Mouse (Mus musculus) MEL-GATA-1-ER (cell line): ENCODE measurements around the gene Prkcb.

Experiments
- DNase-seq: peaks from one replicate; pipeline ENCODE4 v3.0.0-alpha.2; 2012; ENCODE audit warnings: low read depth; ENCODE audit errors: extremely low read depth

Gene Prkcb

DNA sequence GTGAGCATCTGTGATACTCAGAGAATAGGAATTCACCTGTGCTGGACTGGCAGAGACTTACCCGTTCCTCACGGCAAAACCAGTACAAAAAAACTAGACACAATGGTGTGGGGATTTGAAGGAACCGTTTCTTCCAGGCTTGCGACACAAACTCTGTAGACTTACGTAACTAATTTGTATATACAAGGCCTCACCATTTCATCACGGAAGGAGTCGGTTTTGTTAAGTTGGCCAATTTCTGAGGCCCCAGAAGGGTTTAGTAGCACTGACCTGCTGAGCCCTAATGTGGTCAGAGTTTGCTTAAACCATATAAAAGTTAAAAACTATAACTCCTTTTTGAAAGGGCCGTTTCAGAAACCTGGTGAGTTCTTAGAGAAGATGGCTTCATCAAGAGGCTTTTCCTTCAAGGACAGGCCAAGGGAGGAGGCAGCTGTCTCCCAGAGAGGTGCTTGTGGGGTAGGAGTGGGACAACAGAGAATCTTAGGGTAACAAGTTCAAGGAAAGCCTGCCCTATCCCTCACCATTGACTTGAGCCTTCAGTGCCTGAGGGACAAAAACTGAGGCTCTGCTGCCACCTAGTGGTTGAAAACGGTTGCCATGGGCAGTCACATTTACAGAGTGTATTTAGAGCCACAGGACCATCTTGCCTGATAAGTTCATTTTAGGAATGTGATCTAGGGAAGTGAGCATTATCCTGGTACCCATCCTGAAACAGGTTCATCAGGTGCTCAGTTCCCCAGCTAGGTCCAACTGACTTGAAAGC is 170.8 kb downstream of the Prkcb start:
- DNase-seq, result peak; percentile 14

DNA sequence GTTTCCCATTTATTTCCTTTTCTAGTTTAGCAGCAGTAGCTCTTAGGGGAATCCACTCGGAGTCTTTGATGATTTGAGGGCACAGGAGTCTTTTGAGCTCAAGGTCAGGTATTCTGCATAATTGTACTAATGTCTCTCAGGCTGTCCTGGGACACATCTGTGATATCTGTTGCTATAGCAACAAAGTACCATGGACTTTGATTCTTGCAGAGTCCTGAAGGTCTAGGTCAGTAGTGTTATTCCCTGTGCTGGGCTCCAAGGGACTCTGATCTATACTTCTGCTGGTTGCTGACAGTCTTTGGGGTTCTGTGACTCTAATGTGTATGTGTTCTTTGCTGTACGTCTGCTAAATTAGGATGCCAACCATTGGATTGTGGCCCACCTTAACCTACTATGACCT is 171.5 kb downstream of the Prkcb start:
- no peak for DNase-seq

DNA sequence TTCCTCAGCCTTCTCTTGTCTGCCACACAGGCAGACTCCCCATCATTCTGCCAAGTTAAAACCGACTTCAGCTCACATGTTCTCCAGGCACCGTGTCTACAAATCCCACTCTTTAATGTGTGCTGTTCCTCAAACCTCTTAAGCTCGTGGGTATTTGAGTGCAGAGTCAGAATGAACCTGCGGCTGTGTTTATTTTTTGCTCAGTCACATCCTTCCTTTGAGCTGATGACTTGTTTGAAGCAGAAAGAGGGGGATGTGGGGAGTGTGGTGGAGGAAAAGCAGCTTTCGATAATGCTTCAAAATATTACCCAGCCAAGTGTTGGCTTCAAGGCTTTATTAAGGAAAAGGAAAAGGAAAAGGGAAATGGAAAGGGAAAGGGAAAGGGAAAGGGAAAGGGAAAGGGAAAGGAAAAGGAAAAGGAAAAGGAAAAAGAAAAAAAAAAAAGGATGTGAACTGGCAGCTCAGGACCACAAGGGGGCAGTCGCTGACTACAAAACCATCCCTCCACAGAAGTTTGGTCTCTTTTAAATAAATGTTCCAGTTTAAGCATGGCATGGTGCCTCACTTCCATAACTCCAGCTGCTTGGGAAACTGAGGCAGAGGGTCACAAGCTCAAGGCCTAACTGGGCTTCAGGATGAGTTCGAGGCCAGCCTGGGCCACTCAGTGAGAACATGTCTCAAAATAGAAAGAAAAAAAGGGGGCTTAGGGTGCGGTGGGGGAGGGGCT is 177.4 kb downstream of the Prkcb start:
- DNase-seq, result no peak

DNA sequence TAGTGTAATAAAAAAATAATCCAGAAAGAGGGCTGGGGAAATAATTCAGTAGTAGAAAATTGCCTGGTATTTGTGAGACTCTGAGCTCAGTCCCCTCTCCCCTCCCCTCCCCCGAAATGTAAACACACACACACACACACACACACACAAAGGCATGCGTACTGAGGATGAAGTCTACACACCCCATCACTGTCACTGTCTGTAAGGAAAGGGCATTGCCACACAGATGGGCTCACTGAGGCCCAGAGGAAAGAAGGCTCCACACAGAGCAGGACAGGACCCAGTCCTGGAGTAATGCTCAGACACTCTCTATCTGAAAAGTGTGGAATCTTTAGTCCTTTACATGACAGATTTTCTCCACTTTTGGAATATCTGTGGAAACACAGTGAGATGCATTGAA is 178.2 kb downstream of the Prkcb start:
- no peak for DNase-seq

DNA sequence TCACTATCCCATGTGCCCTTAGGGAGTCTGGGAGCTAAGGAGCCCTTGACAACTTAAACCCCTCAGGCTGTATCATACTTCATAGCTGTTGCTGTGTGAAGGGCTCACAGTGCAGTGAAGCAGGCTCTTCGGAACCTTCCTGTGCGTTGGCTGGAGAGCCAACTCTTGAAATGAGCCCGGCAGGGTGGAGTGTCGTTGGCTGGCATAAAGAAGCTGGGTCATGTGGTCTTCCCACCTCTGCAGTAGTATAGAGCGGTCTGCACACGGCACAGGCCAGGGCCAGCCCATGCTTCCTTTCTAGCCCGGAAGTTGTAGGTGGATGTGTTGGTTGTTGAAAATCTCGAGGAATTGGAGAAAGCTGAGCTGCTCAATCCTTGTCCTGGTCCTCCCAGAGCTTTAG is 179.3 kb downstream of the Prkcb start:
- no peak for DNase-seq

DNA sequence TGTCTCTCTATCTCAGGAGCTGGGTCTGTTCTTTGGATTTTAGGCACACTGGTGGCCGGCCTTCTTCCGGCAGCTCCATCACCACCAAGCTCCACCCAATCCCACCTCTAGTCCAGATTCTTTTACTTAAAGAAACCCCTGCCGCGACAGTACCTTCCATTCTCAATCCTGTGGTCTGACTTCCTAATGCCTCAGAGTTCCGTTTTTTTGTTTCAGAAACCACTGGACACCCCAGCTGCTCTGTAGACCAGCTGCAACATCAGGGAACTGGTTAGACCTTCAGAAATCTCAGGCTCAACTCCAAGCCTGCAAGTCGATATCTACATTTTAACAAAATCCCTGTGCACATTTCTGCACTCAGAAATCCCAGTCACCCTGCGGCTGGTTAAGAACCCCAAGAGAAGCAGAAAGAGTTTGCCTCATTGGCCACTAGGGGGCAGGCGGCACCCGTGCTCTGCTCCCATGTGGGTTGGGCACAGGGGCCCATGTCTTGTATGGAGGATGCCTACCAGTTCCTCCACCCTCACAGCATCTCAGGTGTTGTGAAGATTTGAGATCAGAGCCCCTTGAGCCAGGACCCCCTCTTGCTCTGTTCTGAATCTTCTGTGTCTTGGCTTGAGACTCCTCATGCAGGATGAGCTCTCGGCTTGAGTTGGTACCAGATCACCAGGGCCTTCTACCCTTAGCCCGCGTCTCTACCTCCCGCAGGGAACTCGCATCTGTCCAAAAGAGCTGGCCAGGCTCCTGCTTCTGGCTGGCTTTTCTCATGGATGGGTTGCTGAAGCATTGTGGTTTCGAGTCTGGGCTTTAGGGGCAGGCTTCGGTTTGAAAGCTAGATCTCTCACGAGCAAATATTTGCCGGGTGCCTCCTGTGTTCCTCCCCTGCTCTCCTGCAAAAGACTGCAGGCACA is 182.1 kb downstream of the Prkcb start:
- DNase-seq, result no peak

DNA sequence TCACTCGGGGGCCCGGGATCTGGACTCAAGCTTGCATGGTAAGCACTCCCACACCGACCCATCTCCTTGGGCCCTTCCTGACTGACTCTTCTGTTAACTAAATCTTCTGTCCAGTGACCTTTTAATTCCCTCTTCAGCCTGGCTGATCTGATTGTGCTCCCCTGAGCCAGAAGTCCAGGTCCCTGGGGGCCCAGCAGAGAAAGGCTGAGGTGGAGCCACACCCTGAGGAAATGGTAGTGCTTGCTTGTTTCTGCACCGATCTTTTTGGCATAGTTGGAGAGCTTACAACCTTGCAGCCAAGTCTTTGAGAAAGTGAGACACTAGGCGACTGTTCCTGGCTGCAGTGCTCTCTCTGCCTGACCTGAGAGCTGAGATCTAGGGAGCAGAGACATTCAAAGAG is 183.7 kb downstream of the Prkcb start:
- no peak for DNase-seq

DNA sequence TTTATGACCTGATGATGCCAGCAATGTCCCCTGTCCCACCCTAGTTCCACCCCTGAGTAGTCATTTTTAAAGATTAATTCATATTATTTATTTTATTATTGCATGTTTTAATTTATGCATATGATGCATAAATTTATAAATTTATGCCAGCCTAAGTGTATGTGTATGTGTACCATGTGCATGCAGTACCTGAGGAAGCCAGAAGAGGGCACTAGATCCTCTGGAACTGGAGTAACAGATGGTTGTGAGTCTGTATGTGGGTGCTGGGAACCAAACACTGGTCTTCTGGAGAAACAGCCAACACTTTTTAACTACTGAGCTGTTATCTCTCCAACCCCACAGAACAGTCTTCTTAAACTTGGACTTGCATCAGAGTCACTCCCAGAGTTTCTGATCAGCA is 186.5 kb downstream of the Prkcb start:
- no peak for DNase-seq

DNA sequence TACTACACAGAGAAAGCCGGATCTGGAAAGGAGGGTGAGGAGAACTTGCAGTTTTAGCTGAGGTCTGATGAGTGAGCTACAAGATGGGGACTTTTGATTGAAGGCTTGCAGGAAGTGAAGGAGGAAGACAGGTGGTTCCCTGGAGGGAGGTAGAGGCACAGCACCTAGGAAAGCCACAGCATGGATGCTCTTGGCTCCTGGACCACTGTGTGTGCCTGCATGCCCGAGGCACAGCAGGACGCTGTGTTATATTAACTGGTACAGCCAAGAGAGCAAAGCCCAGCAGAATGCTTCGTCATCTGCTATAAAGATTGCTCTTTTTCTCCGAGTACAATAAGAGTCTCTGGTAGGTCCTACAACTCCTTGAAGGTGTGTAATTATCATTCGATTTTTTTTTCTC is 188.1 kb downstream of the Prkcb start:
- no peak for DNase-seq

DNA sequence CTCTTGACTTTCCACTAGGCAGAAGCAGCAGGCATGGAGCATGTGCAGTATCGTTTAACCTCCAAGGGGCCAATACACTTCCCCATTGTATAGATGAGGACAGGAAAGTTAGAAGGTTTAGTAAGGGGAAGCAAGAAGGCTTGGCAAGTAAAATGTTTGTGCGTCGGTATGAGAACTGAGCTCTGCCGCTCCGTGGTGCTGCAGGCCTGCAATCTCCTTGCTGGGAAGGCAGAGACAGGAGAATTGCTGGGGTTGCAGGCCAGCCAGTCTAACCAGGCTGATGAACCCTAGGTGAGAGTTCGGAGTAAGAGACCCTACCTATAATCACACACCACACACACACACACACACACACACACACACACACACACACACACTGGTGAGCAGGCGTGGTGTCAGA is 188.6 kb downstream of the Prkcb start:
- no peak for DNase-seq

DNA sequence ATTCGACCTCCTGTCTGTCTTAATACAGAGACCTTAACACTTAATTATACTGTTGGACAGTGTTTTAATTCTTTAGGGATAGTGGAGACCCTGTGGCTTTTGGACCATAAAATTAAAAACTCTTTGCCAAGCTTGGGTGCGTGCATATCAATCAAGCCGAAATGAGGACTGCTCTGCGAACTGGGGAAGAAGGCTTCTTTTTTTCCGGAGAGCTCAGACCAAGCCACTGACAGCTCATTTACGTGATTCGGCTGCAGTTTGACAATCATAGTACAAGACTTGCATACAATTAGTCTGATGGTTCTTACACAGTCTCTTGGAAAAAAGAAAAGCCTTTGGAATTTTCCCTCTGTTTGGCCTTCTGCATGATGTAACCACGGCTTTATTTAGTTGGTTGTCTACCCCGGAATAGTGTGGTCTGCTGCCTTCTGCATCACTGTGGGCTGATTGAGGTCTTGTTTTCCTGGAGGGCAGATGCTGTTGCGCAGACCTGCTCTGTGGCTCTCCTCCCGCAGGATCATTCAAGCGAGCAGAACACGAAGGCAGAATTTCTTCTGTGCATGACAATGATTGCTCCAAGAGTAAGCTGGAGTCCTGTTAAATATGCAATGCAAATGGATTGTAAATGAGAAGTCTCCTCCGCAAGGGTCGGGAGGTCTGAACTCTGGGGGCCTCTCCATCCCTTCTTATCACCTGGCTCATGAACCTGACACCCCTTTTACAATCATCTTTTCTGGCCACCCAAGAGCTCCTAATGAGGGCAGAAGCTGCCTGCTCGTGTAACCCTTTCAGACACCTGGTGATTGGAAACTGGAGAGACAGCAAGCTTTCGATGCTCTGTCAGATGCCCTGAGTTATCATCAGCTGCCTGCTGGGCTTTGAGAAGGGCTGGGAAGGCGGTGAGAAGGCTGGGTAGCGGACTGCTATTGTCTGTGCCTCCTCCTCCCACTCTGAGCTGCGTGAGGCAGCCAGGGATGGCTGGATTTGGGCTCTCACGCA is 189.3 kb downstream of the Prkcb start:
- no peak for DNase-seq

DNA sequence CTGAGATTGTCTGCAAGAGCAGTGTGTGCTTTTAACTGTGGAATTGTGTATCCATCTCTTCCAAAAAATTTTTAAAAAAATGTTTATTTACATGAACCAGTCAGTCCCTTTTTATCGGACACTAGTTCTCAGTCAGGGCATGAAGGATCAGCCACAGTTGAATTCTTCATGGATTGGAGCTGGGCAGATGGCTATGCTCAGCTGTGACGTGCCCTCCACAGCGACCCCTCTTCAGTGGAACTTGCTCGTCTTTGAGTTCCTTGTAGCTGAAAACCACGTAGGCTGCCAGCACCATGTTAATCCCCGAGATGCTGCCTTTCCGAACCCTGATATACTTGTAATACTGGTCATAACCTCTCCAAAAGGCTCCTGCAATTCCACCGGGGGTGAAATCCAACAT is 195.4 kb downstream of the Prkcb start:
- DNase-seq, result no peak

DNA sequence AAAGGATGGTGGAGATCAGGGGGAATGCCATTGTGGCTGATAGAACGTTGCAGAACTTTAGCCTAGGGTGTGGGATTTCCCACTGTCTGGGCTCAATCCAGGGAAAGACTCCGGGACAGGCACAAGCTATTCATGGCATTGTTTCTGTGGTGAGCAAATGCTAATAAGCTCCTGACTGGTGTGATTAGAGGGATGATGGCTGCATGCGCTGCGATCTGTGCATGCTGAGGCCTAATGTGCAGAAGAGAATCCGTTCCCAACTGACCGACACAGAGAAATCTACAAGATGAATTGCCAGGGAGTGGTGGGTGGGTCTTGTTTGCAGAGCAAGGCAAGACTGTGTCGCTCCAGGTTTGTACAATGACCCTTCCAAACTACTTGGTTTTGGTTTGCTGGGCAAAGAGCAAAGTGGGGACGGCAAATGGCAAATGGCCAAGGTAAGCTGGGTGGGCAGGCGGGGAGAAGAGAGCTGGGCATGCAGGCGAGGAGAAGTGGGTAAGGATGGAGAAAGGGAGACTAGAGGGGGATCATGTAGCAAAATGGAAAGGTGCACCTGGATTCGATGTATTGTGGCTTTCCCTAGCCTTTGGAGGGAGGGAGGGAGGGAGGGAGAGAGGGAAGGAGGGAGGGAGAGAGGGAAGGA is 199.5 kb downstream of the Prkcb start:
- DNase-seq, result no peak

DNA sequence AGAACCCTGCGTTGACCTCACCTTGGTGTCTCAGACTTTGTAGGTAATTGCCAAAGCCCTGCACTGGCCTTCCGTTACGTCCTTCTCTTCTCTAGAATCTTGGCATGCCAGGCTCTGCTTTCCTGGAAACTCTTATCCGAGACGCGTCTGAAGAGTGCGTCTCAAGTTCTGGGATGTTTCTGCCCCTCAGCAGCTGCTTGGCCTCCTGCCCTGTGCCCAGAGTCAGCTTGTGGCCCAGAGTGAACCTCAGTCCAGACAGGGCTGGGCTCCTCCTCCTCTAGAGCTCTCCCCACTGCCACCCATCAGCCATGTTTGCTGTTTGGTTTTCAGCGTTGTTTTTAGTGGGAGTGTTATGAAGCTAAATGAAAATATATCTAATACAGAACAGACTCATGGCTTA is 203.5 kb downstream of the Prkcb start:
- DNase-seq, result no peak

DNA sequence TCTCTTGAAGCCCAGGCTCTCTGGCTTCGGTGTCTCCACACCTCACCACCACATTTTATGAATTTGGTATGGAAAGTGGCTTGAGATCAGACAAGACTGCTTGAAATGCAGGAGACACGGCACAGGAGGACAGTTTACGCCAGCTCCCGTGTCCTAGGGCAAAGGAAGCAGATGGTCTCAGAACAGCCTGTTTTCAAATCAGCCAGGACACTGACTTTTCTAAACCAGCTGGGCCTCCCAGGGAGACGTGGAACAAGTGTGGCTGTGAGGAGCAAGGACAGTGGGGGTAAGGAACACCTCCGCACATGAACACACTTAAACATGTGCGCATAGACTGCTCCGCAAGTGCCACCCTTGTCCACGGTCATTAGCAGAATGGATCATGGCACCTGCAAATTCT is 204.4 kb downstream of the Prkcb start:
- no peak for DNase-seq

DNA sequence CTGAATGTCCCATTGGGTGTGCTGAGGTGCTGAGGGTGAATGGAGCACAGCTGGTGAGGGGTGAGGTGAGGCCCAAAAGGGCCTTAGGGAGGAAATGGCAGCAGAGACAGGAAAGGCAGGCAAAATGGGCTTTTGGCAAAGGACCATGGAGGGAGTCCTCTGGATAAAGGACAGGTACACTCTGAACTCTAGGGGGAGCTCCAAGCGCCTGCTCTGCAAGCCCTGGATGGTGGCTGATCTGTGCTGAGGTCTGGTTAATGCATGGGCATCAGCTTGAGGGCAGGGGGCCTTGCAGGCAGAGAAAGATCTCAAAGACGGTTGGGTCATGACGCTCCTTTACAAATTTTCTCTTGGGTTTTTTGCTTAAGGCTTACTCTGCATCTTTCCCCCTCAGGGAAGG is 205.5 kb downstream of the Prkcb start:
- DNase-seq, result no peak

DNA sequence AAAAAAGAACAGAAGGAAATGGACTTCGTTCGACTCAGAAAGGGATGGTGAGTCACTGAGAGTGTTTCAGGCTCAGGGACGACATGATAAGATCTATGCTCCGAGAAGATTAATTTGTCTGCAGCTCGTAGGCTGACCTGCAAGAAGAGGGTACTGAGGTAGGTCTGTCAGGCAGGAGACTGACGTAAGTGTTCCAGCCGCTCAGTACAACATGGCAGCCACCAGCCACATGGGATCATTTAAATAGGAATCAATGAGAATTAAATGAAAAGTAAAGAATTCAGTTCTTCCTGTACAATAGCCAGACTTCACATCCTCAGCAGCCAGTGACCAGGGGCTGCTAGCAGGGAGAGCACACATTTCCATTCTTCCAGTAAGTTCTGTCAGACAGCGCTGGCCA is 209.0 kb downstream of the Prkcb start:
- DNase-seq, result no peak

DNA sequence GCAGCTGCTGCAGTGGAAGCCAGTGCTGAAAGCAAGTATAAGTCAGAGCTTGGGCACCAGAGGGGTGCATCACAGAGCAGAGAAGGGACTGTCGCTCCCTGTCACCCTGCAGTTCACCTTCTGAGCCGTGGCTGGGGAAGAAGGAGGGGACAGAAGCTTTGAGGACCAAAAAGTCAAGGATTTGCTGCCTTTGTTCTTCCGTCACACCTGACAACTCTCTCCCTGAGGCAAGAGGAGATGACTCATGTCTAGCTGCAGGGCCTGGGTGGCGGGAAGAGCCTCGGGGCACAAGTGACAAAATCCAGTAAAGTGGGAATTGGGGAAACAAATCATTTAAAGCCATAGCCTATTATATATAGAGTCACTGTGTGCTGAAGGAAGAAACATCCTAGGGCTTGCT is 209.9 kb downstream of the Prkcb start:
- no peak for DNase-seq

DNA sequence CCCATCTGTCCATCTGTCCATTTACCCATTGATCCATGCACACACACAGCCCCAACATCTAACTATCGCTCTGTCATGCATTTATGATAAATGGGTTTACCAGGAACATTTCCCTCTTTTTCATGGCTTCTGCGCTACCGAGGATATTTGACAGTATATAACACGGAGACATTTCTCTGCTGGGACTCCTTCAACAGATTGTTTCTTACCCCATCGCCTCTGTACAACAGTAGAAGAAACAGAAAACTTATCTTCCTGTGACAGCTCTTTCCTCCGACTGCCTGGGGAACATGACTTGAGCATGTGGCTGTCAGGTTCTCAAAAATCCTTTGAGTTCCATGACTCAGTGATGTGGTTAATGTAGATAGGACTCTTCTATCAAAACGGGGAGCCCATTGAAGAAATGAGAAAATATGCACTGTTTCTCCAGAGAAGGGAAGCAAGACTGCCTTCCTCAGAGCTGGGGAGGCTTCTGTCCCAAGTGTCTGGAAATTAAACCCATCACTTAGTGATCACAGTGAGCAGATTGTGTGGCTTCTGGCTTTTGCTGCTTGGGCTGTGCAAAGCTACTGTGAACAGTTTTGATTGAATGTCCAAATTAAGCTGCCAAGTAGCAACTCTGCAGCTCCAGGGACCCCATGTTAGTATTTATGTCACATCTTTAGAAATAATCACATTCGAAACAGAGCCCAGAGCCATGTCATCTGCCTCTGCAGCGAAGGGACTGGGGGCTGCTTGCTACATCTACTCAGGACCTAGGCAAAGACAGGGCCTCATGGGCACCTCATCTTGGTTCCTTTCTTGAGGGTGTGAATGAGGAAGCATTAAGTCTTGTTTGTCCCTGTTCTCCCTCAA is 211.4 kb downstream of the Prkcb start:
- DNase-seq, result no peak
